Mouse (Mus musculus): ENCODE results near the gene Pacsin2. TPM values are rescaled to one million over a fixed set of nuclear protein-coding genes. Genes with fewer than 3 reads are reported as not detected.
A peak's percentile ranks its signal among the peaks of the same experiment; 100 is the strongest.
"Not testable (repeated sequence)": the region's sequence is repeated elsewhere in the genome, so short reads cannot be mapped to it uniquely, and the experiment has no call there.

Pacsin2 gene
- 43.1 and 43.6 TPM in 2 replicates for polyA plus RNA-seq (2016; fragmentation: Nextera tagmentation; extraction: Ambion mirVana)

DNA sequence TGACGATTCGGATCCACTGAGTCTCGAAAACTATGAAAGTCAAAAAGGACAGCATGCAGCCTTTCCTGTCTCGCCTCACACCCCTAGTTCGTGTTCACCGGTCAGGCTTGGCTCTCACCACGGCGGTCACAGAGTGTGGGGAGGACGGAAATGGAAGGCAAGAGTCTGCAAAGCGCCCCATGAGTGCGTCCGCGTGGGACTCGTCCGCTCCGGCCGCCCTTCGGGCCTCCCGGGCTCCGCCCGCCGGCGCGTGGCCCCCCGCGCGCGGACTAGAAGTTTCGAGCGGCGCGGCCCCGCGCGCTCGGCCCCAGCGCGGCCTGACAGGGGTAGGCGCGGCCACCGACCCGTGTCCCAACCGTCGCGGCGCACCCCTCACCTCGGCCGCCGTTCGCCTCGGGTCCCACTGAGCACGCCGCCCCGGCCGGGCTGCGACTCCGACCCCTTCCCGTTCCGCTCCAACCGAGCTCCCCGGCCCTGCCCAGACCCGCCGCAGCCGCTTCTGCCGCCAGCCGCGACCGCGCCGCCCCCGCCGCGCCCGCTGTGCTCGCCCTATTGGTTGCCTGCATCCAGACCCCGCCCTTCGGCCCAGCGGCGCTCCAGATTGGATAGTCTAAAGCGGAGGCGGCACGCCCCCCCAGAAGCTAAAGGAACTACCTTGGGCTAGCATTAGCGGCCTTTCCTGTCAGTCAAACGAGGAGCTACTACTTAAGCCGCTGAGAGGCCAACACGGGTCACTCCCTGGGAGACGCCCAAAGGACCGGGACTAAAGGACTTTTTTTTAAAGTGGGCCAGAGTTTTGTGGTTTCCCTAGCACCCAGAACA is at the start of gene Pacsin2:
Pacsin2 (minus strand) TSS at position 524 of the 822 bp plus-strand sequence.
- H3K27me3 ChIP-seq, result no peaks in the 10 kb centered on the region
- under 1% methylated on average over 79 of the region's 88 CpGs for WGBS
- peak within 1 kb of the TSS; percentile 78 for H3K9ac ChIP-seq (replicated peaks)
- H3K36me3 ChIP-seq, result no peaks in the 10 kb centered on the region
- H3K4me3 ChIP-seq, result peak within 1 kb of the TSS; percentile 81
- peaks cover 9% of the 10 kb centered on the region for H3K4me1 ChIP-seq
- H3K27ac ChIP-seq (replicated peaks), result no peak within 1 kb of the TSS
- H3K9me3 ChIP-seq, result no peaks in the 10 kb centered on the region
- peak within 1 kb of the TSS; percentile 89 for H3K4me2 ChIP-seq (replicated peaks)
- ATAC-seq (ENCODE audit: low FRiP score, low read depth), result peak; percentile 99

DNA sequence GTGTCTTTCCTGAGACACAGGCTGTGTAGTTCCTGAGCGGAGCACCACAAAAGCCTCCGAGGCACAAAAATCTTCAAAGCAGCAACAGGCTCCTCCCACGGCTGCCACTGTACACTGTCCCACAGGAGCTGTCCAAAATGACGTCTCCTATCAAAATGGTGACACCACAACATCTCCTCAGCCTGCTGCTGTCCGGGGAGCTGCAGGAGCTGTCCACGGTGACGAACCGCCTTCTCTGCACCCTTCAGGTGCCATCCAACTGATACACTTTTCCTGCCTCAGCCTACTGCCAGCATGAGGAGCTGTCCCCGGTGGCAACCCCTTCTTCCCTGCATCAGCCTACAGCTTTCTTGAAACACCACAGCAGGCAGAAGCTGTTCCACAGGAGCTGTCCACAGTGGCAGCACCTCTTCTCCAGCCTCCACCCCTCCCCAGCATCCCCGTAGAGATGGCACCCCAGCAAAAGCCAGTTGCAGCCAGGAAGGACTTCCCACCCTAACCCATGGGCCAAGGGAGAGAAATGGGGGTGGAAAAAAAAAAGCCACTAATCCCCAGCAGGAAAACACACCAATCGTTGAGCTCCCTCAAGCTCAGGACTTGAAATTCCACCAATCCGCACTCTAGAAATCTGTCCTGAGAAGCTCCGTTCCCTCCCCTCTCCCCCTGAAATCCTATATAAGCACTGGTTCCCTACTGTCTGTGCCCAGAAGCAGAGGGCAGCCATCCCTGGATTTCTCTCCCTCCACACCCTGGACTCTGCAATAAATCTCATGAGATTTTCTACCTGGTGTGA is 48.3 kb upstream of the Pacsin2 start:
- Histone ChIP-seq H3K9ac (replicated peaks) (no peak overlapping the region), H3K27ac (replicated peaks) (no peak overlapping the region), H3K9me3 (no peaks in the 10 kb centered on the region), H3K36me3 (no peaks in the 10 kb centered on the region), H3K4me2 (replicated peaks) (no peak overlapping the region), H3K4me3 (no peak overlapping the region), H3K4me1 (peaks cover 9% of the 10 kb centered on the region), H3K27me3 (peaks cover 5% of the 10 kb centered on the region; the same call in 1 of the 2 replicates)
- no peak for ATAC-seq (ENCODE audit: low FRiP score, low read depth)
- 77% methylated on average over 13 of the region's 13 CpGs for WGBS

DNA sequence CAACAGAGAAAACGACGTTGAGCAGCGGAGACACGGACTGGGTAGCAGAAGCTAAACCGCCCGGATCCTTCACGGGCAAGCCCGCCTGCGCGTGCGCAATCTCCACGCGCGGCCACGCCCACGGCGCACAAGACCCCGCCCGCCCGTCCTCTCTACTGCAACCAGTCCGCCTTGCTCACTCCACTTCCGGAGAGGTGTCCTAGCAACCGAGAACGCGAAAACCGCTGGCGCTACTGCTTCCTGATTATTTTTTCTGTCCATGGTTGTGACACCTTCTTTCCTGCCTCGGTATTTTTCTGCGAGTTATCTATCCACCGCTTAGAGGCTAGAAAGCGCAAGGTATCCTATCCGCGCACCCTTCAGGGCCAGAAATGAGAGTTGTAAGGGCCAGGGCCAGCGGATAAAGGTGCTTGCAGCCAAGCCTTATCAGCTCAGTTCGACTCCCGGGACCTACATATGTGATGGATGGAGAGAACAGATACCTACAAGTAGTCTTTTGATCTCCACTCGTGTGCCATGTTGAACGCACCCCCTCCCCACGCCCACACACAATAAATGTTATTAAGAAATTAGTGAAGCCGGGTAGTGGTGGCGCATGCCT is 46.5 kb upstream of the Pacsin2 start, which contains the start of gene Ttll1:
Ttll1 (minus strand) TSS at position 89 of the 601 bp plus-strand sequence.
- Histone ChIP-seq H3K36me3 (0 out of 2 replicates have a peak, but pooled peaks cover 4% of the 10 kb centered on the region), H3K4me3 (peak within 1 kb of the TSS; percentile 67), H3K4me2 (replicated peaks) (peak within 1 kb of the TSS; percentile 76), H3K27me3 (peaks cover 5% of the 10 kb centered on the region; the same call in 1 of the 2 replicates), H3K9ac (replicated peaks) (peak within 1 kb of the TSS; percentile 69), H3K4me1 (peaks cover 9% of the 10 kb centered on the region), H3K27ac (replicated peaks) (peak within 1 kb of the TSS; percentile 85), H3K9me3 (no peaks in the 10 kb centered on the region)
- 14% methylated on average over 41 of the region's 41 CpGs for WGBS
- peak; percentile 90 for ATAC-seq (ENCODE audit: low FRiP score, low read depth)

DNA sequence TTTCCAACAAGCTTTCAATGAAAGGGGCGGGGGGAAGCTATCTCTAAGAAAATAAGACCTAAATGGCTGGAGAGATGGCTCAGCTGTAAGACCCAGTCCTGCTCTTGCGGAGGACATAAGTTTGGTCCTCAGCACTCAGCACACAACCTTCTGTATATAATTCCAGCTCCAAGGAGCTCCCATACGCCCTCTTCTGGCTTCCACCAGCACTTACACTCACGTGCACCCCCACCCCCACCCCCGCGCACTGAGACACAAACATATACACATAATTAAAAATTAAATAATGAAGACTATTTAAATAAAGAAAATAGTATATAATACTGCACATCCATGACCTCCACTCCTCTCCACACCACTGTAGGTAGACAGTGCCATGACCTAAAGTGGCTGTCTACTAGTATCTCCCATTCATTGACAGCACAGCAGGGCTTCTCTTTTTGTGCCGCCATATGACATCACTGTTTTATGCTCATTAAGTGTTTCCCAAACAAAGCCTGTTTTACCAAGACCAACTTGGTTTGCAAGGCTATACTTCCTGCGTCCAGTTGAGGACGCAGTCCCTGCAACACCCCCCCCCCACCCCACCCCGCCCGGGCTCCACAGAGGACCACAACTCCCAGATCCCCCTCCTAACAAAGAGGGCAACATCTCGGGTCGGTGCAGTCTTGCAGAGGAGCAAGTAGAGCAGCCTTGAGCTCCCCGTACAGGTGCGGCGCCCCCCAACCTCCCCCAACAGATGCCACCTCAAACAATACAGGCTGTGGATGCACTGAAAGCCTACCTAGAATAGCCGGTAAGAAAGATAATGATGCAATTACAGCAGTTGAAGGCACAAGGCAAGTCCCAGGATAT is 45.8 kb upstream of the Pacsin2 start:
- H3K4me2 ChIP-seq (replicated peaks), result peak overlapping the region; percentile 76
- 24% methylated on average over 17 of the region's 17 CpGs for WGBS
- H3K27ac ChIP-seq (replicated peaks), result peak overlapping the region; percentile 85
- no peaks in the 10 kb centered on the region for H3K9me3 ChIP-seq
- H3K4me3 ChIP-seq, result peak overlapping the region; percentile 67
- H3K36me3 ChIP-seq, result peaks cover 10% of the 10 kb centered on the region; the same call in 1 of the 2 replicates
- H3K4me1 ChIP-seq, result peaks cover 9% of the 10 kb centered on the region
- peak; percentile 88 for ATAC-seq (ENCODE audit: low FRiP score, low read depth)
- peaks cover 5% of the 10 kb centered on the region; the same call in 1 of the 2 replicates for H3K27me3 ChIP-seq
- peak overlapping the region; percentile 69 for H3K9ac ChIP-seq (replicated peaks)

DNA sequence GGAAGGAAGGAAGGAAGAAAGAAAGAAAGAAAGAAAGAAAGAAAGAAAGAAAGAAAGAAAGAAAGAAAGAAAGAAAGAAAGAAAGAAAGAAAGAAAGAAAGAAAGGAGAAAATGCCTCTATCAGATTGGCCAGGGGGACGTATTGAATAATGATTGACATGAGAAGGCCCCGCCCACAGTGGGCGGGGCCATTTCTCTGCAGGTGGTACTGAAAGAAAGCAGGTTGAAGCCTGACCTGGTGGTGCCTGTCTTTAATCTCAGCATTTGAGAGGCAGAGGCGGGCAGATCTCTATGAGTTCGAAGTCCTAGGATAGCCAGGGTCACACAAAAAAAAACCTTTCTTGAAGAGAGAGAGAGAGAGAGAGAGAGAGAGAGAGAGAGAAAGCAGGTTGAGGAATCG is 37.1 kb upstream of the Pacsin2 start:
- H3K9me3 ChIP-seq; H3K27me3 ChIP-seq; H3K27ac ChIP-seq (replicated peaks); H3K4me3 ChIP-seq; H3K4me1 ChIP-seq; ATAC-seq (ENCODE audit: low FRiP score, low read depth); H3K4me2 ChIP-seq (replicated peaks); H3K9ac ChIP-seq (replicated peaks): not testable (repeated sequence)
- peaks cover 87% of the 10 kb centered on the region for H3K36me3 ChIP-seq
- WGBS, result 83% methylated on average over 6 of the region's 6 CpGs

DNA sequence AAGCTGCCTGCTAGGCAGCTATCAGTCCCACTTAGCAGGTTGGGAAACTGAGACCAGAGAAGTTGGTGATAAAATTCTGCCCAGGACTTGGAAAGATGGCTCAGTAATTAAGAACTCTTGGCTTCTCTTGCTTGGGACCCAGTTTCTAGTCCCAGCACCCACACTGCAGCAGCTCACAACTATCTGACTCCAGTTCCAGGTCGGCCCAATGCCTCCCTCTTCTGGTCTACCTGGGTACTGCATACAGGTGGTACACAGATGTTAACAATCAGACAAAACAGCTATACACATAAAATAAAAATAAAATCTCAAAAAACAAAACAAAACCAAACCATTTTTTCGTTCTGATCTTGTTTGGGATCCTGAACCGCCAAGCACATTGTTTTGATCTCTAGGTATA is 35.9 kb upstream of the Pacsin2 start:
- WGBS, result 69% methylated on average over 3 of the region's 3 CpGs

DNA sequence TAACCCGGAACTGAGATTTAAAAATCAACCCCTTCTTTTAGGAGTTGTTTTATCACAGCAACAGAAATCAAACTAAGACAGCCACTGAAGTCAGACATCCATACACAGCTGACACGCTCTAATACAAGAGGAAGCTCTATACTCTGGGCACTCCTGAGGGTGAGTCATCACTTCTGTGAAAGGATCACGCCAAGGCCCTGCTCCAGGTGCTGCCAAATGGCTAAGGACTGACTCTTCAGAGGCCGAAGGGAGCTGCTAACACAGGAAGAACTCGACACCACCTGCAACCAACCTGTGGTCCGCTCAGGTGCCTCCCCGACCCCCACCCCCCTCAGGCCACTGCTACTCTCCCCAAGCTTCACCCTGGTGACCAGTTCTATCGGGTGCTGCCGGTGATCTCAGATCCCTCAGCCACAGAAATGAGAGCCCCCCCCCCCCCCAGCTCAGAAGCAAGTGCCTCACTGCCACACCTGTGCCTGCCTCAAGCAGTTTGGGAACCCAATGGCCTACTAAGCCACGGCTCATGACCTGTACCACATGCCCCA is 34.9 kb upstream of the Pacsin2 start:
- Histone ChIP-seq H3K4me2 (replicated peaks) (no peak overlapping the region), H3K27ac (replicated peaks) (no peak overlapping the region), H3K4me1 (no peaks in the 10 kb centered on the region), H3K9me3 (no peaks in the 10 kb centered on the region), H3K4me3 (no peak overlapping the region), H3K36me3 (peaks cover 91% of the 10 kb centered on the region), H3K27me3 (no peaks in the 10 kb centered on the region), H3K9ac (replicated peaks) (no peak overlapping the region)
- ATAC-seq (ENCODE audit: low FRiP score, low read depth), result no peak
- WGBS, result 93% methylated on average over 10 of the region's 10 CpGs

More for the DNA sequence above, 35.9 kb upstream of the Pacsin2 start:
- no peak overlapping the region for H3K4me2 ChIP-seq (replicated peaks)
- ATAC-seq (ENCODE audit: low FRiP score, low read depth), result no peak
- H3K9me3 ChIP-seq, result no peaks in the 10 kb centered on the region
- no peak overlapping the region for H3K4me3 ChIP-seq
- H3K27me3 ChIP-seq, result no peaks in the 10 kb centered on the region
- H3K36me3 ChIP-seq, result peaks cover 89% of the 10 kb centered on the region
- H3K27ac ChIP-seq (replicated peaks), result no peak overlapping the region
- H3K4me1 ChIP-seq, result no peaks in the 10 kb centered on the region
- H3K9ac ChIP-seq (replicated peaks), result no peak overlapping the region

DNA sequence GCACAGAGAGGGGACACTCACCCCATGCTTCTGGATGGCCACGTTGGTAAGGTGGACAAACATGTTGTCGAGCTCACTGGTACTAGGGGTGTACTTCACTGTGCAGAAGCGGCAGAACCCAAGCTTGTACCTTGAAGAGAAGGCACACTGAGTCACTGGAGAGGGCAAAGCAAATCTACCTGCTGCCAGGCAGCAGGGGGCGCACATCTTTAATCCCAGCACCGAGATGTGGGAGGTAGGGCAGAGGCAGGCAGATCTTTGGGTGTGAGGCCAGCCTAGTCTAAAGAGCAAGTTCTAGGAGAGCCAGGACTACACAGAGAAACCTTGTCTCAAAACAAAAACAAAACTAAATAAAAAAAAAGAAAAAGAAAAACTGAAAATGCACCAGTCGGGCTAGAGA is 32.9 kb upstream of the Pacsin2 start:
- H3K4me2 ChIP-seq (replicated peaks), result no peak overlapping the region
- no peaks in the 10 kb centered on the region for H3K9me3 ChIP-seq
- H3K27ac ChIP-seq (replicated peaks), result no peak overlapping the region
- no peaks in the 10 kb centered on the region for H3K4me1 ChIP-seq
- no peak overlapping the region for H3K4me3 ChIP-seq
- ATAC-seq (ENCODE audit: low FRiP score, low read depth), result no peak
- H3K27me3 ChIP-seq, result no peaks in the 10 kb centered on the region
- no peak overlapping the region for H3K9ac ChIP-seq (replicated peaks)
- 95% methylated on average over 6 of the region's 6 CpGs for WGBS
- H3K36me3 ChIP-seq, result peaks cover 96% of the 10 kb centered on the region

DNA sequence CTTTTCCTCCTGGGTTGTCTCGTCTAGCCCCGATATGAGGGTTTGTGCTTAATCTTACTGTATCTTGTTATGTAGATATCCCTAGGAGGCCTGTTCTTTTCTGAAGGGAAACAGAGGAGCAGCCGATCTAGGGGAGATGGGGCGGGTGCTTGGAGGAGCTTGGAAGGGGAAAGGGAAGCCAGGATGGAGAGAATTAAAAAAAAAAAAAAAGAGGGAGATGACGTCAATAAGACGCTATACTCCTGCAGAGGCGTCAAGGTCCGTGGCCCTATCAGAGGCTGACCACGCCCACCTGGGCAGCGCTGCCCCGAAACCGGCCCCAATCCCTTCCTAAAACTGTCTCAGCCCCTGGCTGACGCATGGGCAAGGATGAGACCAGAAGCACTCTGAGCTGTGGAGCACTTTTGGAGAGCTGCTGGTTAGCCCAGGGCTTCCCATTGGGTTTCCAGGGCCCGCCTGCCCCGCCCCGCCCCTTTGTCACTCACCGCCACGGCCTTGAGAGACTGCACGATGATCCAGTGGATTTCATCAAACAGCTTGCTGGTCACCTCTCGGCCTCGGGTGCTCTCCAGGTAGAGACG is 31.5 kb upstream of the Pacsin2 start:
- Histone ChIP-seq H3K4me3 (no peak overlapping the region), H3K9ac (replicated peaks) (no peak overlapping the region), H3K4me1 (no peaks in the 10 kb centered on the region), H3K4me2 (replicated peaks) (no peak overlapping the region), H3K27me3 (no peaks in the 10 kb centered on the region), H3K27ac (replicated peaks) (no peak overlapping the region), H3K9me3 (no peaks in the 10 kb centered on the region), H3K36me3 (peaks cover 97% of the 10 kb centered on the region)
- no peak for ATAC-seq (ENCODE audit: low FRiP score, low read depth)
- WGBS, result 75% methylated on average over 22 of the region's 22 CpGs

DNA sequence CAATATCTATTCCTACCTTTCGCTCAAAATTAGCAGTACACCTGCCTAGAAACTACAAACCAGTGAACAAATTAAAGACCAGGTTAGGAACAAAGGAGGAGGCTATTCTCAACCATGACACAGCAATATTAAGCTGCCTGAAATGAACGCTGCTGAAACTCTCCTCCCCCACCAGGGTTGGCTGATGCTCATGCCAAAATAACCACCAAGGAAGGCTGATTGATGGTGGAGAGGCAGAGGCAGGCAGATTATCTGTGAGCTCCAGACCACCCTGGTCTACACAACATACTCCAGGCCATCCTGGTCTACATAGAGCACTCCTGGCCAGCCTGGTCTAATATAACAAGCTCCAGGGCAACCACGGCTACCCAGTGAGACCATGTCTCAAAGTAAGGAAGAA is 30.8 kb upstream of the Pacsin2 start:
- Histone ChIP-seq H3K4me2 (replicated peaks) (no peak overlapping the region), H3K4me1 (no peaks in the 10 kb centered on the region), H3K27ac (replicated peaks) (no peak overlapping the region), H3K36me3 (peaks cover 97% of the 10 kb centered on the region), H3K4me3 (no peak overlapping the region), H3K27me3 (no peaks in the 10 kb centered on the region), H3K9ac (replicated peaks) (no peak overlapping the region), H3K9me3 (no peaks in the 10 kb centered on the region)
- no peak for ATAC-seq (ENCODE audit: low FRiP score, low read depth)
- WGBS, result 92% methylated on average over 3 of the region's 3 CpGs

DNA sequence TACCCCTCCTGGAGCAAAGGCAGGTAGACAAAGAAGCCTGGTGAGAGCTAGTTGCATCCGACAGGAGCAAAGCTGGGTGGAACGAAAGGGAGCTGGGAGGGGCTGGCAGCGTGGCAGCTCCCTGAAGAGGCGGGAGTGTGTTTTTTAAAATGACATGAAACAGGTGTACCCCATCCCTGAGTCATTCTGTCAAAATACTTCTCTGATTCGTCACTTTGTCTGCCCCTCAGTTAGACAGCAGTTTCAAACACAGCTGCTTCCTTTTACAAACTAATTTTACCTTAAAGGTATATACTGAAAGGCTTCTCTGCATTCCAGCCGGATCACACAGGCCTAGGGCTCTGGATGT is 30.1 kb upstream of the Pacsin2 start:
- no peaks in the 10 kb centered on the region for H3K9me3 ChIP-seq
- no peak overlapping the region for H3K9ac ChIP-seq (replicated peaks)
- H3K4me1 ChIP-seq, result no peaks in the 10 kb centered on the region
- no peak for ATAC-seq (ENCODE audit: low FRiP score, low read depth)
- H3K4me2 ChIP-seq (replicated peaks), result no peak overlapping the region
- peaks cover 97% of the 10 kb centered on the region for H3K36me3 ChIP-seq
- H3K4me3 ChIP-seq, result no peak overlapping the region
- no peak overlapping the region for H3K27ac ChIP-seq (replicated peaks)
- 83% methylated on average over 6 of the region's 6 CpGs for WGBS
- H3K27me3 ChIP-seq, result no peaks in the 10 kb centered on the region
